Mouse (Mus musculus): ENCODE results near the gene Copz2. TPM values are rescaled to one million over a fixed set of nuclear protein-coding genes. Genes with fewer than 3 reads are reported as not detected.

The Copz2 gene
- polyA plus RNA-seq, 1 experiment: 0.20 TPM

DNA sequence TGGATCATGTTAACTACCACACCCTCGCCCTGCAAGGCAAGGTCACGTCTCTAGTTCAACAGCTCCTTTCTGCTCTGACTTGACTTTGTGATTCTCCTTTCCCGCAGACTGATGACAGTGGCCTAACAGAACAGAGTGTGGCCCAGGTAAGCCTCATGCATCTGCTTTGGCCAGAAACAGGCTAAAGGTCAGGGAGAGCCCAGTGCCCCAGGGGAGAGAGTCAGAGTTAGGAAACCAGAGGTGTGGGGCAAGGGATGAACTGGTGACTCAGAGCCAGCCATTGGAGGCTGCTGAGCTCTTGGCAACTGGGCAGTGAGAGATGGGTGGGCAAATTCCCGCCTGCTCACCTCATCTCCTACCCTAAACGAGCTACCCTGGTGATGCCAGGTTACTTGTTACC, 7.8 kb downstream of the Copz2 start:
- no peaks in the 10 kb centered on the region for H3K9me3 ChIP-seq (ENCODE audit: control insufficient read depth, low read length)
- H3K36me3 ChIP-seq (ENCODE audit: control insufficient read depth): no peaks in the 10 kb centered on the region
- H3K4me1 ChIP-seq (ENCODE audit: control insufficient read depth): peaks cover 15% of the 10 kb centered on the region
- peaks cover 7% of the 10 kb centered on the region for H3K27me3 ChIP-seq (ENCODE audit: control insufficient read depth)
- H3K4me3 ChIP-seq (replicated peaks): no peak overlapping the region
- TF ChIP-seq GATA1 (IDR thresholded peaks at IDR 0.05; ENCODE audit: low read length) (no peak), TAL1 (IDR thresholded peaks at IDR 0.05; ENCODE audit: low read length) (no peak)

GRCm38 (mm10) chr11:96859635-96860034, 10.0 kb downstream of the Copz2 start:
- no peaks in the 10 kb centered on the region for H3K36me3 ChIP-seq (ENCODE audit: control insufficient read depth)
- peaks cover 15% of the 10 kb centered on the region for H3K4me1 ChIP-seq (ENCODE audit: control insufficient read depth)
- TF ChIP-seq GATA1 (IDR thresholded peaks at IDR 0.05; ENCODE audit: low read length) (no peak), TAL1 (IDR thresholded peaks at IDR 0.05; ENCODE audit: low read length) (no peak)
- no peak overlapping the region for H3K4me3 ChIP-seq (replicated peaks)
- peaks cover 24% of the 10 kb centered on the region for H3K27me3 ChIP-seq (ENCODE audit: control insufficient read depth)
- no peaks in the 10 kb centered on the region for H3K9me3 ChIP-seq (ENCODE audit: control insufficient read depth, low read length)

DNA sequence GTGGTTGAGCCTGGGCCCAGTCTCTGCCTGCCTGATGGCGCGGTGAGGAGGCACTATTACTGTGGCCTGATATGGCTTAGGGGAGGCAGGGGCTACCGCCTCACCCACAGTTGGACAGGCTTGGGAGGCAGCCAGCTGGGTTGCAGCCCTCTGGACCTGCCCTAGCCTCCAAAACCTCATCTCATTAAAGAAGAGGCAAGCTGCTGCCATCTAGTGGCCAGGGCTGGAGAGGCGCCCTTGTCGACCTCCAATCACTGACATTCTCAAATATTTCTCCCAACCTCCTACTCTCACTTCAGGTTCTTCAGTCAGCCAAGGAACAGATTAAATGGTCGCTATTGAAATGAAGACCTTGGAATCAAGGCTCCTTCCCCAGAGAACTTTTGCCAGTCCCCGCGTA, 10.9 kb downstream of the Copz2 start:
- Histone ChIP-seq H3K36me3 (ENCODE audit: control insufficient read depth) (no peaks in the 10 kb centered on the region), H3K4me3 (replicated peaks) (no peak overlapping the region), H3K27me3 (ENCODE audit: control insufficient read depth) (peaks cover 21% of the 10 kb centered on the region), H3K4me1 (ENCODE audit: control insufficient read depth) (peaks cover 15% of the 10 kb centered on the region), H3K9me3 (ENCODE audit: control insufficient read depth, low read length) (no peaks in the 10 kb centered on the region)
- TF ChIP-seq TAL1 (IDR thresholded peaks at IDR 0.05; ENCODE audit: low read length) (no peak), GATA1 (IDR thresholded peaks at IDR 0.05; ENCODE audit: low read length) (no peak)

- H3K27me3 ChIP-seq (ENCODE audit: control insufficient read depth): peaks cover 21% of the 10 kb centered on the region
- TF ChIP-seq GATA1 (IDR thresholded peaks at IDR 0.05; ENCODE audit: low read length) (no peak), TAL1 (IDR thresholded peaks at IDR 0.05; ENCODE audit: low read length) (no peak)
- no peaks in the 10 kb centered on the region for H3K36me3 ChIP-seq (ENCODE audit: control insufficient read depth)
- no peaks in the 10 kb centered on the region for H3K9me3 ChIP-seq (ENCODE audit: control insufficient read depth, low read length)
- peak overlapping the region; percentile 58 for H3K4me3 ChIP-seq (replicated peaks)
- H3K4me1 ChIP-seq (ENCODE audit: control insufficient read depth): peaks cover 15% of the 10 kb centered on the region
These were observed 11.8 kb downstream of the Copz2 start for GRCm38 (mm10) chr11:96861446-96861845.

GRCm38 (mm10) chr11:96861878-96862289, 12.2 kb downstream of the Copz2 start:
- Histone ChIP-seq H3K27me3 (ENCODE audit: control insufficient read depth) (peaks cover 23% of the 10 kb centered on the region), H3K4me1 (ENCODE audit: control insufficient read depth) (peaks cover 15% of the 10 kb centered on the region), H3K9me3 (ENCODE audit: control insufficient read depth, low read length) (no peaks in the 10 kb centered on the region), H3K36me3 (ENCODE audit: control insufficient read depth) (no peaks in the 10 kb centered on the region), H3K4me3 (replicated peaks) (peak overlapping the region; percentile 58)
- TF ChIP-seq TAL1 (IDR thresholded peaks at IDR 0.05; ENCODE audit: low read length) (no peak), GATA1 (IDR thresholded peaks at IDR 0.05; ENCODE audit: low read length) (no peak)

DNA sequence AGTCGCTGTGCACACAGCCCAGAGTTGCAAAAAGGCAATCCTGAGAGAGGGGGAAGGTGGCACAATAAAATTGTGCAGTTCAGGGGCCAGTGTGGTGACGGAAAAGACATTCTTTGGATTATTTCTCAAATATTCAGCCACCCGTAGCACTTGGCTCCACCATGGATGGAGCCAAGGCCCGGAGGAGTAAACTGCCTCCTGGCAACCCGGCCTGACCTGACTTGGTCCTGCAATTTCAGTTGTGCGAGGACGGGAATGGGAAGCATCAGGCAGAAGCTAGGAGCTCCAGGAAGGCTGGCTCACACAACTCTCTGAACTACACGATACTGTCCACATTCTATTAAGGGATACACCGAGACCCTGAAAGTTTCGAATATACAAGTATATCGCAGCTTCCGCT, 12.9 kb downstream of the Copz2 start:
- Histone ChIP-seq H3K4me1 (ENCODE audit: control insufficient read depth) (peaks cover 15% of the 10 kb centered on the region), H3K9me3 (ENCODE audit: control insufficient read depth, low read length) (no peaks in the 10 kb centered on the region), H3K4me3 (replicated peaks) (no peak overlapping the region), H3K36me3 (ENCODE audit: control insufficient read depth) (no peaks in the 10 kb centered on the region), H3K27me3 (ENCODE audit: control insufficient read depth) (peaks cover 23% of the 10 kb centered on the region)
- TF ChIP-seq GATA1 (IDR thresholded peaks at IDR 0.05; ENCODE audit: low read length) (no peak), TAL1 (IDR thresholded peaks at IDR 0.05; ENCODE audit: low read length) (no peak)

DNA sequence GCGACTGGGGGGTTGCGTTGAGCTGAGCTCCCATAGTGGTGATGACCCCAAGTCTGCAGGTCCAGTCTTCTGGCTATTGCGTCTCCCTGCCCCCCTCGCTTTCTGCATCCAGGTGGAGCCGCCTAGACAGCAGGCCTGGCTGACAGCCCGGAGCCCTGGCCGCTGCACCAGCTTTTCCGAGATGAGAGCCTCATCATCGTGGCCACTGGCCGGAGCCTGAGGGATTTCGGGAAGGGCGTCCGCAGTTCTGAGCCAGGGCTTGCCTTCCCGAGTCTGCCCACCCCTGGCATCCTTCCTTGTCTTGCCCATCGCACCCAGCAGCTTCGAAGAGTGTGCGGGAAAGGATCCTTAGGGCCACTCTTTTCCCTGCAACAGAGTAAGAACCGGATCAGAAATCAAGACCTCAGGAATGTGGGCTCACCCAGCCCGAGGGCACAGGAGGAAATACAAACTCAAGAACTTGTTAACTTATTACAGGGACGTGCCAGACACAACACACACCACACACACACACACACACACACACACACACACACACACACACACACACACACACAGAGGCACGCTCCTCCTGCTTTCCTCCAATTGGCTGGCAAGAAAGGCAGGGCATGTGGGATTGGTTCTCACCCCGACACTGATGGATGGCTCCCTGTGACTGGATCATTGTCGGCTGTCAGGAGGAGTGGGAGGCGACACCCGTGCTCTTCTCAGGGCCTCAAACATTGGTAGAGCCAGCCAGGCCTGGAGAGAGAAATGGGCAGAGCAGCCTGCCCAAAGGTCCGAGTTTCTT, 13.7 kb downstream of the Copz2 start:
- no peak for TF ChIP-seq TAL1 (IDR thresholded peaks at IDR 0.05; ENCODE audit: low read length)
- TF ChIP-seq GATA1 (IDR thresholded peaks at IDR 0.05; ENCODE audit: low read length): no peak
- H3K27me3 ChIP-seq (ENCODE audit: control insufficient read depth): peaks cover 20% of the 10 kb centered on the region
- H3K36me3 ChIP-seq (ENCODE audit: control insufficient read depth): no peaks in the 10 kb centered on the region
- peaks cover 15% of the 10 kb centered on the region for H3K4me1 ChIP-seq (ENCODE audit: control insufficient read depth)
- H3K9me3 ChIP-seq (ENCODE audit: control insufficient read depth, low read length): no peaks in the 10 kb centered on the region
- H3K4me3 ChIP-seq (replicated peaks): no peak overlapping the region

GRCm38 (mm10) chr11:96867149-96867548, 17.5 kb downstream of the Copz2 start:
- Histone ChIP-seq H3K27me3 (ENCODE audit: control insufficient read depth) (peaks cover 30% of the 10 kb centered on the region), H3K4me3 (replicated peaks) (no peak overlapping the region), H3K4me1 (ENCODE audit: control insufficient read depth) (peaks cover under 1% of the 10 kb centered on the region), H3K9me3 (ENCODE audit: control insufficient read depth, low read length) (no peaks in the 10 kb centered on the region), H3K36me3 (ENCODE audit: control insufficient read depth) (no peaks in the 10 kb centered on the region)
- no peak for TF ChIP-seq TAL1 (IDR thresholded peaks at IDR 0.05; ENCODE audit: low read length)
- TF ChIP-seq GATA1 (IDR thresholded peaks at IDR 0.05; ENCODE audit: low read length): no peak

- no peak for TF ChIP-seq TAL1 (IDR thresholded peaks at IDR 0.05; ENCODE audit: low read length)
- no peak for TF ChIP-seq GATA1 (IDR thresholded peaks at IDR 0.05; ENCODE audit: low read length)
- Histone ChIP-seq H3K4me1 (ENCODE audit: control insufficient read depth) (peaks cover 2% of the 10 kb centered on the region; the same call in 1 of the 2 replicates), H3K9me3 (ENCODE audit: control insufficient read depth, low read length) (no peaks in the 10 kb centered on the region), H3K4me3 (replicated peaks) (no peak overlapping the region), H3K27me3 (ENCODE audit: control insufficient read depth) (peaks cover 66% of the 10 kb centered on the region), H3K36me3 (ENCODE audit: control insufficient read depth) (no peaks in the 10 kb centered on the region)
These were observed 23.0 kb downstream of the Copz2 start for GRCm38 (mm10) chr11:96872441-96873379.
